ENCODE assay signal across 8 mouse cellular contexts in genomic region chr17:17825921-17826591, GRCm38 (mm10). TPM values are rescaled to one million over a fixed set of nuclear protein-coding genes. Genes with fewer than 3 reads are reported as not detected.
DNase-seq lines count a peak whose midpoint lies in the region; ATAC-seq and TF ChIP-seq lines count a peak whose summit lies in the region.

No protein-coding gene starts in this region.

- H3K27me3 ChIP-seq in forebrain, embryonic 12.5 days = no peaks in the 10 kb centered on the region
- no peaks in the 10 kb centered on the region for H3K27me3 ChIP-seq in hindbrain, embryonic 11.5 days (ENCODE audit: control insufficient read depth, insufficient read depth, low read length)
- H3K27me3 ChIP-seq in limb, embryonic 12.5 days = no peaks in the 10 kb centered on the region
- H3K27me3 ChIP-seq in midbrain, embryonic 16.5 days (ENCODE audit: control insufficient read depth, insufficient read depth, low read depth, low read length) = no peaks in the 10 kb centered on the region
- H3K27me3 ChIP-seq in testis, adult 2 months (ENCODE audit: control insufficient read depth, insufficient read depth, low read length) = peaks cover 7% of the 10 kb centered on the region; the same call in 1 of the 2 replicates

- H3K36me3 ChIP-seq in forebrain, embryonic 12.5 days (replicated peaks) = peaks cover 5% of the 10 kb centered on the region
- peaks cover 3% of the 10 kb centered on the region; the same call in 1 of the 2 replicates for H3K36me3 ChIP-seq in hindbrain, embryonic 11.5 days (ENCODE audit: control insufficient read depth, insufficient read depth, low read length)
- H3K36me3 ChIP-seq in limb, embryonic 12.5 days = peaks cover 10% of the 10 kb centered on the region
- H3K36me3 ChIP-seq in midbrain, embryonic 16.5 days (ENCODE audit: control insufficient read depth, insufficient read depth, low read length) = no peaks in the 10 kb centered on the region
- no peaks in the 10 kb centered on the region for H3K36me3 ChIP-seq in testis, adult 2 months (ENCODE audit: control insufficient read depth, insufficient read depth, low read length)

- H3K9ac ChIP-seq in forebrain, embryonic 12.5 days = peak overlapping the region; percentile 92
- H3K9ac ChIP-seq in hindbrain, embryonic 11.5 days (ENCODE audit: low read depth, low read length) = peak overlapping the region; percentile 92
- peak overlapping the region; percentile 91 for H3K9ac ChIP-seq in limb, embryonic 12.5 days (replicated peaks)
- H3K9ac ChIP-seq in midbrain, embryonic 16.5 days (ENCODE audit: low read depth, low read length) = peak overlapping the region; percentile 100

- peak overlapping the region; percentile 87 for H3K4me2 ChIP-seq in forebrain, embryonic 12.5 days
- peak overlapping the region; percentile 69 for H3K4me2 ChIP-seq in hindbrain, embryonic 11.5 days (replicated peaks; ENCODE audit: low read depth, low read length)
- H3K4me2 ChIP-seq in limb, embryonic 12.5 days = peak overlapping the region; percentile 91
- H3K4me2 ChIP-seq in midbrain, embryonic 16.5 days (ENCODE audit: low read length) = peak overlapping the region; percentile 92

- peak; percentile 40; the same call in 1 of the 2 replicates for TF ChIP-seq POLR2A in testis, adult 2 months (IDR thresholded peaks at IDR 0.05; ENCODE audit: control insufficient read depth, low read depth, low read length)

- peak overlapping the region; percentile 81 for H3K4me3 ChIP-seq in brown adipose tissue, adult 24 weeks (ENCODE audit: insufficient read depth, low read depth, low read length)
- peak overlapping the region; percentile 89 for H3K4me3 ChIP-seq in forebrain, embryonic 12.5 days (replicated peaks)
- H3K4me3 ChIP-seq in hindbrain, embryonic 11.5 days (ENCODE audit: low read depth, low read length) = peak overlapping the region; percentile 56
- H3K4me3 ChIP-seq in limb, embryonic 12.5 days (replicated peaks) = peak overlapping the region; percentile 80
- peak overlapping the region; percentile 97 for H3K4me3 ChIP-seq in midbrain, embryonic 16.5 days (ENCODE audit: low read depth, low read length)
- H3K4me3 ChIP-seq in testis, adult 2 months (ENCODE audit: control insufficient read depth, low read depth, low read length) = peak overlapping the region; percentile 85

- no peaks in the 10 kb centered on the region for H3K9me3 ChIP-seq in forebrain, embryonic 12.5 days
- H3K9me3 ChIP-seq in hindbrain, embryonic 11.5 days (ENCODE audit: control insufficient read depth, low read length) = no peaks in the 10 kb centered on the region
- no peaks in the 10 kb centered on the region for H3K9me3 ChIP-seq in limb, embryonic 12.5 days
- no peaks in the 10 kb centered on the region for H3K9me3 ChIP-seq in midbrain, embryonic 16.5 days (replicated peaks; ENCODE audit: control insufficient read depth, low read length, poor library complexity, severe bottlenecking)

- 0 out of 2 replicates have a peak, but pooled peaks cover 5% of the 10 kb centered on the region for H3K4me1 ChIP-seq in brown adipose tissue, adult 24 weeks (ENCODE audit: control insufficient read depth, insufficient read depth, insufficient read length, low read length)
- peaks cover 24% of the 10 kb centered on the region for H3K4me1 ChIP-seq in forebrain, embryonic 12.5 days
- peaks cover 10% of the 10 kb centered on the region for H3K4me1 ChIP-seq in hindbrain, embryonic 11.5 days (replicated peaks; ENCODE audit: control insufficient read depth, insufficient read depth, low read length)
- H3K4me1 ChIP-seq in limb, embryonic 12.5 days (replicated peaks) = peaks cover 14% of the 10 kb centered on the region
- H3K4me1 ChIP-seq in midbrain, embryonic 16.5 days (ENCODE audit: control insufficient read depth, insufficient read depth, low read length) = peaks cover 19% of the 10 kb centered on the region
- peaks cover 13% of the 10 kb centered on the region for H3K4me1 ChIP-seq in testis, adult 2 months (ENCODE audit: control insufficient read depth, insufficient read depth, low read length)

- no peak for TF ChIP-seq CTCF in testis, adult 2 months (IDR thresholded peaks at IDR 0.05; ENCODE audit: control insufficient read depth, insufficient read depth, insufficient replicate concordance, low read depth, low read length)

- ATAC-seq in forebrain, embryonic 12.5 days (ENCODE audit: low FRiP score) = peak; percentile 31
- peak; percentile 45 for ATAC-seq in hindbrain, embryonic 11.5 days (ENCODE audit: low FRiP score)
- ATAC-seq in limb, embryonic 12.5 days (ENCODE audit: insufficient number of reproducible peaks, insufficient read depth, low FRiP score, low TSS enrichment, low read depth) = peak; percentile 28
- ATAC-seq in midbrain, embryonic 16.5 days = peak; percentile 59

- H3K27ac ChIP-seq in brown adipose tissue, adult 24 weeks (replicated peaks; ENCODE audit: low read depth, low read length) = peak overlapping the region; percentile 99
- peak overlapping the region; percentile 100 for H3K27ac ChIP-seq in forebrain, embryonic 12.5 days
- H3K27ac ChIP-seq in hindbrain, embryonic 11.5 days (ENCODE audit: low read depth, low read length) = peak overlapping the region; percentile 98
- peak overlapping the region; percentile 100 for H3K27ac ChIP-seq in limb, embryonic 12.5 days
- H3K27ac ChIP-seq in midbrain, embryonic 16.5 days (ENCODE audit: low read length) = peak overlapping the region; percentile 100
- peak overlapping the region; percentile 94 for H3K27ac ChIP-seq in testis, adult 2 months (ENCODE audit: control insufficient read depth, insufficient read depth, low read depth, low read length)

- WGBS in forebrain, embryonic 12.5 days = under 1% methylated on average over 17 of the region's 22 CpGs
- WGBS in hindbrain, embryonic 11.5 days = 2% methylated on average over 19 of the region's 22 CpGs
- 1% methylated on average over 17 of the region's 22 CpGs for WGBS in limb, embryonic 12.5 days
- 2% methylated on average over 18 of the region's 22 CpGs for WGBS in midbrain, embryonic 16.5 days

- DNase-seq in layer of hippocampus, postnatal 10 days (ENCODE audit: low spot score in 2 of 2) = peak; percentile 36 to 51
- DNase-seq in layer of hippocampus, adult 9-11 months = no peak
- DNase-seq in hindbrain, embryonic 11.5 days (ENCODE audit: low spot score) = peak; percentile 68

RNA-seq across cellular contexts. Expression of gene Spaca6, which starts 0.9 kb away (rescaled TPM):
- 100 to 1,000 TPM in 1 of 2 experiments, 10 to 100 TPM in 1; 79.2 to 100 TPM for total RNA-seq in layer of hippocampus, postnatal 10 days (2021)
- polyA plus RNA-seq in brown adipose tissue, adult 24 weeks (2012; ENCODE audit: insufficient read depth, insufficient read length, missing spikeins) = 19.4 and 20.7 TPM in 2 replicates
- polyA plus RNA-seq in forebrain, embryonic 12.5 days (2016; fragmentation: Nextera tagmentation; extraction: Ambion mirVana) = 43.5 and 46.8 TPM in 2 replicates
- polyA plus RNA-seq in hindbrain, embryonic 11.5 days (2014; fragmentation: Nextera tagmentation; extraction: Ambion mirVana) = 21.8 and 35.4 TPM in 2 replicates
- polyA plus RNA-seq in limb, embryonic 12.5 days (2016; fragmentation: Nextera tagmentation; extraction: Ambion mirVana) = 62.7 and 62.8 TPM in 2 replicates
- 25.7 and 26.6 TPM in 2 replicates for polyA plus RNA-seq in midbrain, embryonic 16.5 days (2015; fragmentation: Nextera tagmentation; extraction: Ambion mirVana)
- polyA plus RNA-seq in testis, adult 2 months (2012; rRNA removed) = 148 and 156 TPM in 2 replicates

RNA-seq across cellular contexts. Expression of gene Has1, which starts 28.9 kb away (rescaled TPM):
- under 1 TPM; 0.20 to 0.34 TPM for total RNA-seq in layer of hippocampus, postnatal 10 days (2021)
- polyA plus RNA-seq in brown adipose tissue, adult 24 weeks (2012; ENCODE audit: insufficient read depth, insufficient read length, missing spikeins) = 1.5 TPM in 1 of 2 replicates, not detected in the other
- 0.83 and 1.4 TPM in 2 replicates for polyA plus RNA-seq in forebrain, embryonic 12.5 days (2016; fragmentation: Nextera tagmentation; extraction: Ambion mirVana)
- polyA plus RNA-seq in hindbrain, embryonic 11.5 days (2014; fragmentation: Nextera tagmentation; extraction: Ambion mirVana) = 1.2 and 2.6 TPM in 2 replicates
- polyA plus RNA-seq in limb, embryonic 12.5 days (2016; fragmentation: Nextera tagmentation; extraction: Ambion mirVana) = 1.5 and 1.8 TPM in 2 replicates
- polyA plus RNA-seq in midbrain, embryonic 16.5 days (2015; fragmentation: Nextera tagmentation; extraction: Ambion mirVana) = 0.98 and 1.3 TPM in 2 replicates
- not detected in 2 replicates for polyA plus RNA-seq in testis, adult 2 months (2012; rRNA removed)

RNA-seq across cellular contexts. Expression of gene Fpr1, which starts 57.7 kb away (rescaled TPM):
- not detected for total RNA-seq in layer of hippocampus, postnatal 10 days (2021)
- 2.6 TPM in 1 of 2 replicates, not detected in the other for polyA plus RNA-seq in brown adipose tissue, adult 24 weeks (2012; ENCODE audit: insufficient read depth, insufficient read length, missing spikeins)
- not detected in 2 replicates for polyA plus RNA-seq in forebrain, embryonic 12.5 days (2016; fragmentation: Nextera tagmentation; extraction: Ambion mirVana)
- polyA plus RNA-seq in hindbrain, embryonic 11.5 days (2014; fragmentation: Nextera tagmentation; extraction: Ambion mirVana) = 0.17 and 0.25 TPM in 2 replicates
- not detected in 2 replicates for polyA plus RNA-seq in limb, embryonic 12.5 days (2016; fragmentation: Nextera tagmentation; extraction: Ambion mirVana)
- 0.18 TPM in 1 of 2 replicates, not detected in the other for polyA plus RNA-seq in midbrain, embryonic 16.5 days (2015; fragmentation: Nextera tagmentation; extraction: Ambion mirVana)
- not detected in 2 replicates for polyA plus RNA-seq in testis, adult 2 months (2012; rRNA removed)
